Mouse (Mus musculus) ES-E14 (cell line): ENCODE data around the gene Trim45. TPM values are rescaled to one million over a fixed set of nuclear protein-coding genes. Genes with fewer than 3 reads are reported as not detected.

ENCODE experiments used
- DNase-seq: peaks from one replicate; pipeline ENCODE4 v3.0.0-alpha.2; 2013; ENCODE audit warnings: low read depth, low spot score
- H3K27ac ChIP-seq: 2 replicates; pipeline ENCODE4 v1.5.1; 2012; ENCODE audit warnings: low read depth, mild to moderate bottlenecking, low read length, moderate library complexity, mixed read lengths; ENCODE audit not compliant: poor library complexity, insufficient read depth, severe bottlenecking
- H3K36me3 ChIP-seq: 2 replicates; pipeline ENCODE4 v1.6.1; 2012; ENCODE audit warnings: mild to moderate bottlenecking, low read length, moderate library complexity, mixed read lengths; ENCODE audit not compliant: control insufficient read depth, poor library complexity, insufficient read depth, severe bottlenecking
- H3K4me1 ChIP-seq, 2 experiments: fragments of 150-350 bp in 1 of 2; sonication (generic) in 1 of 2; 2 replicates each; pipeline ENCODE4 v1.6.1; 2012; ENCODE audit warnings: low read length in 2 of 2, mild to moderate bottlenecking in 1 of 2, mixed read lengths in 1 of 2; ENCODE audit not compliant: control insufficient read depth in 2 of 2, insufficient read depth in 2 of 2, poor library complexity in 1 of 2
- H3K4me3 ChIP-seq, 2 experiments: fragments of 150-350 bp in 1 of 2; sonication (generic) in 1 of 2; 2 replicates each; pipeline ENCODE4 v1.5.1; 2012; ENCODE audit warnings: low read length in 2 of 2, low read depth in 1 of 2, mild to moderate bottlenecking in 1 of 2, mixed read lengths in 1 of 2; ENCODE audit not compliant: insufficient read depth in 1 of 2, poor library complexity in 1 of 2, severe bottlenecking in 1 of 2
- H3K9ac ChIP-seq: 2 replicates; pipeline ENCODE4 v1.6.1; 2012; ENCODE audit warnings: low read depth, mild to moderate bottlenecking, low read length, mixed read lengths; ENCODE audit not compliant: poor library complexity, insufficient read depth, severe bottlenecking
- H3K9me3 ChIP-seq: fragments of 150-350 bp; sonication (generic); 2 replicates; pipeline ENCODE4 v1.6.1; 2012; ENCODE audit warnings: low read depth, mild to moderate bottlenecking, low read length; ENCODE audit not compliant: control insufficient read depth, insufficient read depth
- CHD2 ChIP-seq: IDR thresholded peaks from 2 replicates; pipeline ENCODE4 v1.6.1; 2014; ENCODE audit warnings: mild to moderate bottlenecking, low read depth, low read length, inconsistent platforms
- HCFC1 ChIP-seq: IDR thresholded peaks from 2 replicates; pipeline ENCODE4 v1.6.1; 2012; ENCODE audit warnings: low read length, inconsistent platforms, borderline replicate concordance; ENCODE audit not compliant: insufficient read depth
- MAFK ChIP-seq: IDR thresholded peaks from 2 replicates; pipeline ENCODE4 v1.6.1; 2014; ENCODE audit warnings: mild to moderate bottlenecking, low read depth, low read length, inconsistent platforms; ENCODE audit not compliant: insufficient read depth
- ZC3H11A ChIP-seq: IDR thresholded peaks from 2 replicates; pipeline ENCODE4 v1.6.1; 2012; ENCODE audit warnings: low read depth, mild to moderate bottlenecking, inconsistent platforms, low read length, borderline replicate concordance
- ZNF384 ChIP-seq: IDR thresholded peaks from 2 replicates; pipeline ENCODE4 v1.6.1; 2012; ENCODE audit warnings: low read depth, low read length, inconsistent platforms
- in situ Hi-C, 2 experiments: fragments of 600-800 bp; cut with MboI; formaldehyde crosslinking; loops; one replicate each; pipeline ENCODE4 v1.15.1; 2025; ENCODE audit warnings: low sequenced_read_pairs in 2 of 2, inconsistent platforms in 1 of 2; ENCODE audit not compliant: unreplicated experiment in 2 of 2
- total RNA-seq: library from RNA; depleted of rRNA; stranded (reverse); fragments of 300-350 nt; gene quantifications from 2 replicates; pipeline ENCODE4 v1.2.3, GENCODE M21; 2012

Gene Trim45
- total RNA-seq, 1 experiment, result 4.8 TPM

DNA sequence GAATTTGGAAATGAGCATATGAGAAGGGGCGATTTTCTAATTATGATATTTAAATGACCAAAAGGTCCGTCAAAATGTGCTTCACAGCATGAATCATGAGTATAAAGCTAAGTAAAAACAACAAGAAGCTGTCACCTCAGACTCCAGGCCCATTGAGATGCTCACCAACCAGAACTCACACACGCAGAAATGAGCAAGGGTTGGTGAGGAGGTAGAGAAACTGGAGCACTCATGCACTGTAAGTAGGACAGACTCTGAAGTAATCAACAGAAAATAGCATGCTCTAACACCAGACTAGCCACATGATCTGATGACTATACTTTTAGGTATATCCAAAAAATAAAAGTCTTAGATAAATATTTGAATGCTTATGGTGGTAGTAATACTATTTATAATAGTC is 31.6 kb upstream of the Trim45 start:
- no peaks in the 10 kb centered on the region for H3K36me3 ChIP-seq
- H3K4me1 ChIP-seq, result no peaks in the 10 kb centered on the region
- no peak overlapping the region for H3K9ac ChIP-seq
- H3K9me3 ChIP-seq, result no peaks in the 10 kb centered on the region
- no peak for TF ChIP-seq MAFK
- TF ChIP-seq ZNF384, result no peak
- no peak for TF ChIP-seq HCFC1
- TF ChIP-seq CHD2, result no peak
- TF ChIP-seq ZC3H11A, result no peak
- no peak overlapping the region for H3K27ac ChIP-seq
- H3K4me3 ChIP-seq, result no peak overlapping the region
- DNase-seq, result no peak
- in situ Hi-C loops, result no loop called here

DNA sequence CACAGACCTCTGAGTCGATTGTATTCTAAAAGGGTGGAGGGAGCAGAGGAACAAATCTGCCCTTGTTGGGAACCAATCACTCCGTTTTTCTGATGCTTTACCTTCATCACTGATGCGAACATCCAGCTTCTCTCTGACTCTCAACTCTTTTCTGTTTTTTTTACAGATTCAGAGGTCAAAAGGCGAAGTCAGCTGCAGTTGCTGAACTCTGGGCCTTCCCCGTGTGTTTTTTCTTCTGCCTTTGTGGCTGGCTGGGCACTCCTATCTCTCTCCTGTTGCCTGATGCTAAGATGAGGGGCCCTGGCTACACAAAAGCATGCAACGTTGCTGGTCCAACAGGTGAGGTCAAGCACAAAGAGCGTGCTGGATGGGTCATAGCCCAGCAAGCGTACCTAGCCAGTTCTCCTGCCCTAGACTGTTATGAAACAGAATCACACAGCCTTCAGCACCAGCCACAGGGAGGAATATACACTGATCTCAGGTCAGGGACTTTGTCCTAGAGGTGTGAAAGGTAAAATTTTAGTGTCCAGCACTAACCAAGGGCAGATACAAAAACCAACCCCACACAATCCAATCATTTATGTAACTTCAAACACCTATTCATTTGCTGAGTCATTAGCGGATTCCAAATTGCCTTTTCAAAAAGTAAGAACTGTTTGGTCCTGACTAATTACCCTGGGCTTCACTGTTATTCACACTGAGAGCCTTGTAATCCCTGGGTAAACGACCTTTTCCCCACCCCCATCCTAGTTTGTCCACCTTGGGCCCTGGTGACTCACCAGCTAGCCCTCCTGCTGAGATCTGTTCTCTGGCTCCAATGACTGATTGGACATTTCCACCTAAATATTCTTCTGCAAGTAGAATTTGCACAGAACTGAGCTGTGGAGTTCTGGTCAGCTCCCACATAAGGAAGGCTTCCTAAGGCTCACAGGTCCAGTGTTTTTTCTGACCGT is 29.3 kb upstream of the Trim45 start:
- Histone ChIP-seq H3K9me3 (no peaks in the 10 kb centered on the region), H3K9ac (no peak overlapping the region), H3K4me1 (no peaks in the 10 kb centered on the region), H3K4me3 (no peak overlapping the region), H3K36me3 (no peaks in the 10 kb centered on the region), H3K27ac (no peak overlapping the region)
- no peak for DNase-seq
- in situ Hi-C loops, result no loop called here
- TF ChIP-seq ZC3H11A, result no peak
- TF ChIP-seq MAFK, result no peak

DNA sequence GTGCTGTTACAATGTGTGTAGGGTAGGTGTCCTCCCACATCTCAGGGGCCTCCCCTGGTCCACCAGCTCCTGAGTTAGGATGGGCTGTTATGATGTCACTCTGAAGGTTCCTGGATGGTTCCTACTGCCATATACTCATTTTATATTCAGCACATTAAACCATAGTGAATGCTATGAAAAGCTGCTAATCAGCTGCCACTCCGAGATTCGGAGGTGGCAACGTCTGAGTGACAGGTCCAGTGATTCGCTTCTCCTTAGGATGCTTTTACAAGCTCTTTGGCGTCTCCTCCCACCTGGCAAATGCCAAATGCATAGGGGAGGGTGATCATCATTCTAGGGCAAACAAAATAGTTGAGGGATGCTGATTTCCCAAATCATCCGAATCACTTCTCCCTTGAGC is 26.5 kb upstream of the Trim45 start:
- no peak for DNase-seq
- Histone ChIP-seq H3K9me3 (no peaks in the 10 kb centered on the region), H3K4me3 (no peak overlapping the region), H3K9ac (no peak overlapping the region), H3K4me1 (no peaks in the 10 kb centered on the region), H3K36me3 (no peaks in the 10 kb centered on the region), H3K27ac (no peak overlapping the region)
- in situ Hi-C loops, result no loop called here
- TF ChIP-seq MAFK (no peak), ZNF384 (no peak), HCFC1 (no peak), ZC3H11A (no peak), CHD2 (no peak)

DNA sequence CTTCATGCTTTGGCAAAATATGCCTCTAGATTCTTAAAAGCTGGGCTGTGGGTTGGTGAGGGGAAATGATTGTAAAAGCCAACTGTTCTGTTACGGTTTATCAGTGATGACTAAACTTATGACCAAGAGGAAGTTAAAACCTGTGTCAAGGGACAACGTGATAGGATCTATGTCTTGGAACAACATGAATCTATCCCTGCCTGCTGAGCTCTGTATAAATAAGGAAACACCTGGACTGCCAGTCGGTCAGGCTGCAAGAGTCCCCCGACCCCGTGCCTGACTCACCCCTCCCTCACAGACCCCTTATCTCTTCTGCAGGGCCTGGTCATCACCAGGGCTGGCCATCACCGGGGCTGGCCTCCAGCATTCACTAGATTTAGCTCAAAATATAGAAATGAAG is 15.9 kb upstream of the Trim45 start:
- Histone ChIP-seq H3K4me3 (no peak overlapping the region), H3K4me1 (no peaks in the 10 kb centered on the region), H3K36me3 (no peaks in the 10 kb centered on the region), H3K9ac (no peak overlapping the region), H3K27ac (no peak overlapping the region), H3K9me3 (no peaks in the 10 kb centered on the region)
- TF ChIP-seq ZNF384 (no peak), CHD2 (no peak), ZC3H11A (no peak), HCFC1 (no peak), MAFK (no peak)
- in situ Hi-C loops, result no loop called here
- no peak for DNase-seq

DNA sequence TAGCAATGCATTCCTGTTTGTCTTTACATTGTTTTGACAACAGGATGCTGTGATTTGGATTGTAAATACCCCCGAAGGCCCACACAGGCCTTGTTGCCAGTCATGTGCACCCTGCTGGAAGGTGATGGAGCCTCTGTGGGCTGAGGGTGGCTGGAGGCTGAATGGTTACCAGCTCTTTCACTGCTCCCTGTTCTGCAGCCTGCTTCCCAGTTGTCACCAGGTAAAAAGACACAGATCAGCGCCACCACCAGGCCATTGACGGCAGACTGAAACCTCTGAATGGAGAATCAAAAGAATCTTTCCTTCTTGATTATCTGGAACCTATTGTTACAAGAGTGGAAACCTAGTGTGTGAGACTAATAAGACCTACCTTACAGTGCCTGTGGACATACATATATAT is 15.1 kb upstream of the Trim45 start:
- peak; percentile 25 for DNase-seq
- no peaks in the 10 kb centered on the region for H3K9me3 ChIP-seq
- H3K9ac ChIP-seq, result no peak overlapping the region
- in situ Hi-C loops, result no loop called here
- H3K27ac ChIP-seq, result no peak overlapping the region
- H3K4me3 ChIP-seq, result no peak overlapping the region
- no peaks in the 10 kb centered on the region for H3K36me3 ChIP-seq
- no peaks in the 10 kb centered on the region for H3K4me1 ChIP-seq
- TF ChIP-seq ZC3H11A (no peak), ZNF384 (no peak), HCFC1 (no peak), CHD2 (no peak), MAFK (no peak)
